Mouse (Mus musculus): ENCODE results near the gene Cnpy2.

DNA sequence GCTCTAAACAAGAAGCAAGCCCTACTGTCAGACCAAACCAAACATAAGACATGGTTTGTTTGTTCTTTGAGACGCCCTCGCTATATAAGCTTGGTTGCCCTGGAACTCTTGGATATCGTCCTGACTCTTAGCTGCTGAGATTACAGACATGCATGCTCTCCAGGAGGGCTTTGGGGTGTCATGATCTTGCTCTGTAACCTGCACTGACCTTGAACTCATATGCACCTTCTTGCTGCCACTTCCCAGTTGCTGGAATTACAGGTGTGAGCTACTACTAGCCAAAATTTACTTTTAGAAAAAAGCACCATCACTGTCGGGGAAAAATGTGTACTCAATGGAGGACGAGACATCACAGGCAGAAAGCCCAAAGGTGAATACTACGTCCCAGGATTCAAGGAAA lies 47.3 kb downstream of the Cnpy2 start:
- TF ChIP-seq CTCF (IDR thresholded peaks at IDR 0.05), result no peak
- no peak for TF ChIP-seq POLR2A (IDR thresholded peaks at IDR 0.05; ENCODE audit: insufficient read depth, low read depth, low read length)
- TF ChIP-seq EP300 (IDR thresholded peaks at IDR 0.05; ENCODE audit: insufficient read depth, low read depth, low read length), result no peak
